Mouse (Mus musculus): ENCODE data around the gene Nr1d2. TPM values are rescaled to one million over a fixed set of nuclear protein-coding genes. Genes with fewer than 3 reads are reported as not detected.
"Not testable (repeated sequence)": the region's sequence is repeated elsewhere in the genome, so short reads cannot be mapped to it uniquely, and the experiment has no call there.

Gene Nr1d2
- polyA plus RNA-seq, 1 experiment = 9.2 TPM

DNA sequence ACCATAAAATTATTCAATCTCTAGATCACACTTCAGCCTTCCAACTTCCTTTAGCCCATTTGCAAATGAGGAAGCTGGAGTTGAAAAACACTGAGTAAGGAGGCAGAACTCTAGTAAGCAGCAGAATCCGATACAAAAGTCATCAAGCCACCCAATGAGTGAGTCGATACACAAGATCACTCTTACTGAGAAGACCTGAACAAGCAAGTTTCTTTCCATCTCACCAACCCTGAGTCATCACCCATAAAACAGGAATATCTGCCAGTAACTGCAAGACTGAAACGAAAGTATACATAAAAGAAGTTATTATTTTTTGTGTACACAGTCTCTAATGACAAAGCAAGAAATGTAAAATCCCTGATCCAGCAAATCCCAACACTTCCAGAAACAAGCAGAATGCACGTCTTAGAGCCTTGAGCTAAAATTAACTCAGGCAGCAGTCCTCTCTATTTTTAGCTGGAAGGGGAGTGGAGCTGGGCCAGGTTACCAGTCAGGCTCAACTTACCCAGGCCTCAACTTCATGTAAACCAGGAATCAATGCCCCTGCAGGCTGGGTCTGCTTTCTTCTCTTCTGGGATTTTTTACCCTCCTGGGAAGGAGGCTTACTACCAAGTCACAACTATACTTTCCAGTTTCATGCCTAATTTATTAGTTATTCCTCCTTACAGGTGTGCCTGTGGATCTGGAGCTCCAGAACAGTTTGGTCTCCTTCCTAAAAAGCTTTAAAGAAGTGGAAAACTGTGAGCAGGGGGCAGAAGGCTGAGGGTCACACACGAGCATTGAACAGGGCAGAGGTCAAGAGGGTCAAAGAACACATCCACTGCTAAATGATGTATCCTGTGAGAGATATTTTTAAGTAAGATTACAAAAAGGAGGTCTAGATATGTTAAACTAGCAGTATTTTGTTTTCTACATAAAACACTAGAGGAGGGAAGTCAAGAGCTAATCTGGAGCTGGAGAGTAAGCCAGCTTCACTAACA is 4.7 kb downstream of the Nr1d2 start:
- DNase-seq = no peak
- TF ChIP-seq CTCF (IDR thresholded peaks at IDR 0.05; ENCODE audit: borderline replicate concordance, control insufficient read depth, extremely low read depth, insufficient read depth, low read length, poor library complexity) = no peak
- no peak for TF ChIP-seq POLR2A (IDR thresholded peaks at IDR 0.05; ENCODE audit: control insufficient read depth, extremely low read depth, insufficient read depth, low read length, poor library complexity)
- H3K27me3 ChIP-seq (ENCODE audit: control insufficient read depth, insufficient read depth, low read length) = no peaks in the 10 kb centered on the region
- H3K4me3 ChIP-seq (ENCODE audit: control insufficient read depth, insufficient read depth, low read length) = no peak overlapping the region
- H3K36me3 ChIP-seq (ENCODE audit: control insufficient read depth, insufficient read depth, low read length) = no peaks in the 10 kb centered on the region
- H3K4me1 ChIP-seq (replicated peaks; ENCODE audit: control insufficient read depth, insufficient read depth, low read length) = no peaks in the 10 kb centered on the region
- WGBS = 40% methylated on average over 5 of the region's 5 CpGs
- H3K27ac ChIP-seq (ENCODE audit: control insufficient read depth, insufficient read depth, low read length) = no peak overlapping the region

DNA sequence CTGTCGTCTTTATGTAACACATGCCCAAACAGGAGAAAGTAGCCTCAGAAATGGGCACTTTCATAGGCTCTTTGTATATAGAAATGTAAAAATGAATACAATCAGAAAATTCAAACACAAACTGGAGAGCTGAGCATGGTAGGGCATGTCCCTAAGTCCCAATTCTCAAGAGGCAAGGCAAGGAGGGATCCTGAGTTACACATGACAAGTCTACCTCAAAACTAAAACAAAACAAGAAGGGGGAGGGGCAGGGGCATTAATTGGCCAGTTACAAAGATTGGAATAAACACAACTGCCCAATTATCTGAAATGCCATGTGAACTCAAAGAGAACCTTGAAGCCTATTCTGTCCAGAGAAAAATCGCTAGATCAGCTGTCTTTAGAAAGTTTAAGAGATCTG is 5.9 kb downstream of the Nr1d2 start:
- no peak overlapping the region for H3K4me3 ChIP-seq (ENCODE audit: control insufficient read depth, insufficient read depth, low read length)
- no peaks in the 10 kb centered on the region for H3K36me3 ChIP-seq (ENCODE audit: control insufficient read depth, insufficient read depth, low read length)
- no peaks in the 10 kb centered on the region for H3K27me3 ChIP-seq (ENCODE audit: control insufficient read depth, insufficient read depth, low read length)
- WGBS = 95% methylated on average over 2 of the region's 2 CpGs
- TF ChIP-seq CTCF (IDR thresholded peaks at IDR 0.05; ENCODE audit: borderline replicate concordance, control insufficient read depth, extremely low read depth, insufficient read depth, low read length, poor library complexity) (no peak), POLR2A (IDR thresholded peaks at IDR 0.05; ENCODE audit: control insufficient read depth, extremely low read depth, insufficient read depth, low read length, poor library complexity) (no peak)
- DNase-seq = no peak
- no peaks in the 10 kb centered on the region for H3K4me1 ChIP-seq (replicated peaks; ENCODE audit: control insufficient read depth, insufficient read depth, low read length)
- H3K27ac ChIP-seq (ENCODE audit: control insufficient read depth, insufficient read depth, low read length) = no peak overlapping the region

DNA sequence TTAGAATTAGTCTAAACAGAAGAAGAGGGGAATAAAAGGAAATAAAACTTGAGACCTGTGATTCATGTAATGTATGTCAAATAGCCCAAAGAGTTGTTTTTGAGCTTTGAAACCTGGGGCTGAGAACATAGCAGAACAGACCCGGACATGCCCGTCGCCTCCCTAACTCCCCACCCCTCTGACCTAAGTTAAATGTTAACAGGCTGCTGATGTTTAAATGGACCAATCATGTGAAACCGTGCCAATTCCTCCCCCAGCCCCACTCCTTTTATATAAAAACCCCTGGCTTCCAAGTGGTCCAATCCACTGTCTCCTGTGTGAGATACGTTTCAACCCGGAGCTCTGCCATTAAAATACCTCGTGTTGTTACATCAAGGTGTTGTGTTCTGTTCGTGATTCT is 7.1 kb downstream of the Nr1d2 start:
- DNase-seq; H3K4me3 ChIP-seq (ENCODE audit: control insufficient read depth, insufficient read depth, low read length); H3K27ac ChIP-seq (ENCODE audit: control insufficient read depth, insufficient read depth, low read length); H3K36me3 ChIP-seq (ENCODE audit: control insufficient read depth, insufficient read depth, low read length); H3K4me1 ChIP-seq (replicated peaks; ENCODE audit: control insufficient read depth, insufficient read depth, low read length); H3K27me3 ChIP-seq (ENCODE audit: control insufficient read depth, insufficient read depth, low read length): not testable (repeated sequence)
- WGBS = 99% methylated on average over 8 of the region's 8 CpGs

DNA sequence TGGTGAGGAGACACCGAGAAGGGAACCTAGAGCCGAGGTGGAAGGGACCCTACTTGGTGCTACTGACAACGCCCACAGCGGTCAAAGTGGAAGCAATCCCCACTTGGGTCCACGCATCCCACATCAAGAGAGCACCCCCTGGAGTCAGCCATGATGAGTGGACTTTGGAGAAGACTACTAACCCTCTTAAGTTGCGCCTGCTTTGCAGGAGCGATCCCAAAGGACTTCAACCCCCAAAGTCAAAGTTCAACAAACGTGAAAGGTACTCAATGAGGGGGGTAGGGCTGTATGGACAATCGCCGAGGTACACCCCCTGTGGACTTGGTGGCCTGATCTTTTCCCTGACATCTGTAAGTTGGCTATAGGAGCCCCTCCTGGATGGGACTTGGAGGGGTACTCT is 9.2 kb downstream of the Nr1d2 start:
- not testable (repeated sequence) for H3K27me3 ChIP-seq (ENCODE audit: control insufficient read depth, insufficient read depth, low read length); DNase-seq
- 96% methylated on average over 10 of the region's 10 CpGs for WGBS

DNA sequence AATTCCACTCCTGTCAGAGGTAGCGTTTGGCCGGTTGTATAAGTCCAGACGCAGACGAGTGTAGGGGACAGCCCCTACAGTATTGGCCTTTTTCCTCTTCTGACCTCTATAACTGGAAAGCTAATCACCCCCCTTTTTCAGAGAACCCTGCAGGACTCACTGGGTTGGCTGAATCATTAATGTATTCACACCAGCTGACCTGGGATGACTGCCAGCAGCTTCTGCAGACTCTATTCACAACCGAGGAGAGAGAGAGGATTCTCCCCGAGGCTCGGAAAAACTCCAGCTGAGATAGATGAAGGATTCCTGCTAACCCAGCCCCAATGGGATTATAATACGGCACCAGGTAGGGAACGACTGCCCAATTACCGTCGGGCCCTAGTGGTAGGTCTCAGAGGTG is 12.7 kb downstream of the Nr1d2 start:
- not testable (repeated sequence) for H3K36me3 ChIP-seq (ENCODE audit: control insufficient read depth, insufficient read depth, low read length); H3K27me3 ChIP-seq (ENCODE audit: control insufficient read depth, insufficient read depth, low read length); H3K4me1 ChIP-seq (replicated peaks; ENCODE audit: control insufficient read depth, insufficient read depth, low read length); DNase-seq; H3K4me3 ChIP-seq (ENCODE audit: control insufficient read depth, insufficient read depth, low read length); H3K27ac ChIP-seq (ENCODE audit: control insufficient read depth, insufficient read depth, low read length)
- 97% methylated on average over 11 of the region's 11 CpGs for WGBS

More for the DNA sequence above, 9.2 kb downstream of the Nr1d2 start:
- not testable (repeated sequence) for H3K36me3 ChIP-seq (ENCODE audit: control insufficient read depth, insufficient read depth, low read length); H3K4me1 ChIP-seq (replicated peaks; ENCODE audit: control insufficient read depth, insufficient read depth, low read length); H3K4me3 ChIP-seq (ENCODE audit: control insufficient read depth, insufficient read depth, low read length); H3K27ac ChIP-seq (ENCODE audit: control insufficient read depth, insufficient read depth, low read length)

DNA sequence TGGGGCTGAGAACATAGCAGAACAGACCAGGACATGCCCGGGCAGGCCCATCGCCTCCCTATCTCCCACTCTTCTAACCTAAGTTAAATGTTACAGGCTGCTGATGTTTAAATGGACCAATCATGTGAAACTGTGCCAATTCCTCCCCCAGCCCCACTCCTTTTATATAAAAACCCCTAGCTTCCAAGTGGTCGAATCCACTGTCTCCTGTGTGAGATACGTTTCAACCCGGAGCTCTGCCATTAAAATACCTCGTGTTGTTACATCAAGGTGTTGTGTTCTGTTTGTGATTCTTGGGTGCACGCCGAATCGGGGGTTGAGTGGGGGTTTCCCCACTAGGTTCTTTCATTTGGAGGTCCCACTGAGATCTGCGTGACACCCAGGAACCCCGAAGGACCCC is 13.5 kb downstream of the Nr1d2 start:
- H3K36me3 ChIP-seq (ENCODE audit: control insufficient read depth, insufficient read depth, low read length); DNase-seq; H3K4me1 ChIP-seq (replicated peaks; ENCODE audit: control insufficient read depth, insufficient read depth, low read length); H3K27ac ChIP-seq (ENCODE audit: control insufficient read depth, insufficient read depth, low read length); H3K4me3 ChIP-seq (ENCODE audit: control insufficient read depth, insufficient read depth, low read length); H3K27me3 ChIP-seq (ENCODE audit: control insufficient read depth, insufficient read depth, low read length): not testable (repeated sequence)
- whole genome bisulfite sequencing = 96% methylated on average over 11 of the region's 11 CpGs

DNA sequence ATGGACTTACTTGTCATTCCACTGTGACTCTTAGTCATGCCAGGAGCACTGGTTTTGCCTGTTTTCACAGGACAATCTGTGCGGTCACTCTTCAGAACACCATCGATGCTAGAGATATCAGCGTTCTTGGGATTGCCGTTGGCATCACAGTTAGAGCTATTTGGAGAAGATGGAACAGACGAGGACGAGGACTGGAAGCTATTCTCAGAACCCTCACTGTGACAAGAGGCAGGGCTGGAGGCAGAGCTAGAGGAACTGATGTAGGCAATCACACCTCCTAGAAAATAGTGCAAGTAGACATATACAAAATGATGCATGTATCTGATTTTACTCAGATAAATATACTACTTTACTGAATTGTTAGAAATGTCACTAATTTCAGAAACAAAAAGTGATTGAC is 16.9 kb downstream of the Nr1d2 start:
- Histone ChIP-seq H3K4me3 (ENCODE audit: control insufficient read depth, insufficient read depth, low read length) (no peak overlapping the region), H3K27me3 (ENCODE audit: control insufficient read depth, insufficient read depth, low read length) (no peaks in the 10 kb centered on the region), H3K4me1 (replicated peaks; ENCODE audit: control insufficient read depth, insufficient read depth, low read length) (no peaks in the 10 kb centered on the region), H3K27ac (ENCODE audit: control insufficient read depth, insufficient read depth, low read length) (no peak overlapping the region), H3K36me3 (ENCODE audit: control insufficient read depth, insufficient read depth, low read length) (no peaks in the 10 kb centered on the region)
- no peak for TF ChIP-seq CTCF (IDR thresholded peaks at IDR 0.05; ENCODE audit: borderline replicate concordance, control insufficient read depth, extremely low read depth, insufficient read depth, low read length, poor library complexity)
- TF ChIP-seq POLR2A (IDR thresholded peaks at IDR 0.05; ENCODE audit: control insufficient read depth, extremely low read depth, insufficient read depth, low read length, poor library complexity) = no peak
- WGBS = 98% methylated on average over 6 of the region's 6 CpGs
- DNase-seq = no peak

Measured in thymus, adult 2 months (tissue).